19 mouse cellular contexts compared by ENCODE assay signal in the genomic region with DNA sequence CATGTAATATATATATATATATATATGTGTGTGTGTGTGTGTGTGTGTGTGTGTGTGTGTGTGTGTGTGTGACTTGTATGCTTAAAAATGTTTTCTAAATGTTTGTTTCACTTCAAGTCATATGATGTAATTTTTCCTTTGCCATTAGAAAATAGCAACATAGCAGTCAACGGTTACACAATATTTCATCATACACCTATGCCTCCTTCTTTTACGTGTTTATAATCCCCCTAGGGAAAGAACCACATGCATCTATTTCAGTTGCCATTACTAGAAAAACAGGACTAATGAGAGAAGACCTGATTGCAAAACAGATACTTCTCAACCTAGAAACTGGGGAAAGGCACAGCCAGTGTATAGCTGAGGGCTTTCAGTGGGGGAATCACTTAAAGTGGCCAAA.
DNase-seq lines count a peak whose midpoint lies in the region; ATAC-seq and TF ChIP-seq lines count a peak whose summit lies in the region.
"Had no signal": no experiment of that assay in that cellular context is flagged by ENCODE, and none has a peak within 500 bp of the region (broad histone marks: within the 10 kb centered on the region; RNA-seq: fewer than 3 reads in every experiment).

No protein-coding gene starts in this region.

- TF ChIP-seq POLR2A in MEL (IDR thresholded peaks at IDR 0.05; ENCODE audit: control insufficient read depth in 1 of 2, insufficient read depth in 1 of 2, low read depth in 1 of 2, low read length in 2 of 2, poor library complexity in 1 of 2) (no peak), myocyte (IDR thresholded peaks at IDR 0.05; ENCODE audit: insufficient read length, low read depth) (no peak)

- no peak for DNase-seq in lung, postnatal 36 days
- DNase-seq in MEL (ENCODE audit: low read depth, low spot score), result peak; percentile 62
- peak; percentile 85 for DNase-seq in fat pad, adult 2 months (ENCODE audit: extremely low read depth, low read depth, low spot score)
- DNase-seq in right cerebral cortex, postnatal 14 days, result no peak
- no peak for DNase-seq in retina, embryonic 14.5 days (ENCODE audit: low spot score)
- DNase-seq: cerebellum, adult 2 months; heart, adult 11 months; kidney, adult 18-20 months; kidney, postnatal 10 days; lung, adult 18-20 months had no signal

- peak in 1 of 2 experiments; percentile 26; a peak in 1 of 4 replicates for TF ChIP-seq EP300 in MEL (IDR thresholded peaks at IDR 0.05; ENCODE audit: low read depth in 1 of 2, low read length in 2 of 2)

- TF ChIP-seq RAD21 in MEL (IDR thresholded peaks at IDR 0.05; ENCODE audit: low read depth, low read length), result no peak

- no peak overlapping the region for H3K4me2 ChIP-seq in lung, embryonic 15.5 days
- peak overlapping the region; percentile 91 for H3K4me2 ChIP-seq in myocyte (ENCODE audit: low read depth)
- H3K4me2 ChIP-seq: embryonic facial prominence, embryonic 13.5 days; forebrain, embryonic 12.5 days had no signal

- no peak overlapping the region for H3K4me3 ChIP-seq in lung, embryonic 15.5 days
- H3K4me3 ChIP-seq in MEL (ENCODE audit: control insufficient read depth in 1 of 2, insufficient read depth in 1 of 2, low read depth in 2 of 2, low read length in 2 of 2) (no peak overlapping the region), myocyte (no peak overlapping the region)
- H3K4me3 ChIP-seq: embryonic facial prominence, embryonic 13.5 days; forebrain, embryonic 12.5 days; layer of hippocampus, adult 2 months; left cerebral cortex, adult 2 months had no signal

- peak overlapping the region; percentile 55; the same call in 1 of the 2 replicates for H3K27ac ChIP-seq in lung, embryonic 15.5 days
- peak overlapping the region; percentile 100 for H3K27ac ChIP-seq in MEL (ENCODE audit: control insufficient read depth, low read depth, low read length)
- H3K27ac ChIP-seq: embryonic facial prominence, embryonic 13.5 days; forebrain, embryonic 12.5 days; left cerebral cortex, adult 2 months had no signal

- no peaks in the 10 kb centered on the region for H3K9me3 ChIP-seq in lung, embryonic 15.5 days
- no peaks in the 10 kb centered on the region for H3K9me3 ChIP-seq in MEL (replicated peaks; ENCODE audit: insufficient read depth, low read length)
- H3K9me3 ChIP-seq: embryonic facial prominence, embryonic 13.5 days; forebrain, embryonic 12.5 days; megakaryocyte, embryonic 14.5 days had no signal

- H3K27me3 ChIP-seq in lung, embryonic 15.5 days, result no peaks in the 10 kb centered on the region
- no peaks in the 10 kb centered on the region for H3K27me3 ChIP-seq in MEL (ENCODE audit: control insufficient read depth in 1 of 2, insufficient read depth in 2 of 2, low read length in 2 of 2)
- H3K27me3 ChIP-seq in myocyte (ENCODE audit: control insufficient read depth, insufficient read depth, insufficient read length), result no peaks in the 10 kb centered on the region
- H3K27me3 ChIP-seq: embryonic facial prominence, embryonic 13.5 days; forebrain, embryonic 12.5 days; megakaryocyte, embryonic 14.5 days had no signal

- H3ac ChIP-seq in myocyte (ENCODE audit: control insufficient read depth, insufficient read length), result no peak overlapping the region

- no peaks in the 10 kb centered on the region for H3K36me3 ChIP-seq in lung, embryonic 15.5 days
- H3K36me3 ChIP-seq in MEL (ENCODE audit: control insufficient read depth in 1 of 2, insufficient read depth in 2 of 2, low read length in 2 of 2) (peaks cover 0 to 24% of the 10 kb centered on the region in 2 experiments; a peak in 2 of 4 replicates), myocyte (ENCODE audit: control insufficient read depth, insufficient read depth) (no peaks in the 10 kb centered on the region)
- H3K36me3 ChIP-seq: embryonic facial prominence, embryonic 13.5 days; forebrain, embryonic 12.5 days had no signal

- no peak for ATAC-seq in lung, embryonic 15.5 days (ENCODE audit: borderline replicate concordance, extremely low read depth, low FRiP score, low TSS enrichment)
- ATAC-seq in activated CD4-positive, CD25-positive, alpha-beta regulatory T cell, adult 4 months, result no peak
- ATAC-seq: midbrain, embryonic 16.5 days had no signal

- H3K79me2 ChIP-seq in MEL (ENCODE audit: control insufficient read depth, insufficient read depth, low read length, poor library complexity), result no peaks in the 10 kb centered on the region; the same call in 1 of the 2 replicates
- H3K79me2 ChIP-seq in myocyte (ENCODE audit: control insufficient read depth, insufficient read depth), result no peaks in the 10 kb centered on the region

- WGBS in lung, embryonic 15.5 days, result 73% methylated on average over 2 of the region's 2 CpGs

- no peak for TF ChIP-seq CTCF in MEL (IDR thresholded peaks at IDR 0.05 in 2 of 3, conservative IDR thresholded peaks at IDR 0.05 in 1 of 3; ENCODE audit: control insufficient read depth in 1 of 3, insufficient read depth in 1 of 3, low read depth in 2 of 3, low read length in 3 of 3, poor library complexity in 1 of 3, severe bottlenecking in 1 of 3)

- H3K4me1 ChIP-seq in lung, embryonic 15.5 days, result peaks cover 6% of the 10 kb centered on the region; the same call in 1 of the 2 replicates
- peaks cover 7 to 40% of the 10 kb centered on the region in 2 experiments; a peak in 3 of 4 replicates for H3K4me1 ChIP-seq in MEL (ENCODE audit: control insufficient read depth in 1 of 2, insufficient read depth in 2 of 2, low read length in 2 of 2)
- H3K4me1 ChIP-seq: forebrain, embryonic 12.5 days had no signal

- H3K9ac ChIP-seq in lung, embryonic 15.5 days, result no peak overlapping the region
- H3K9ac ChIP-seq in MEL (ENCODE audit: control insufficient read depth, low read depth, low read length, poor library complexity, severe bottlenecking), result peak overlapping the region; percentile 69
- H3K9ac ChIP-seq: embryonic facial prominence, embryonic 13.5 days; forebrain, embryonic 12.5 days had no signal

TF ChIP-seq in MEL, 35 proteins besides CTCF, POLR2A, EP300 and RAD21:
- TF ChIP-seq TCF12 (IDR thresholded peaks at IDR 0.05; ENCODE audit: low read depth, low read length) (0 out of 2 replicates have a peak, but pooled peaks have one; percentile 3), ZKSCAN1 (IDR thresholded peaks at IDR 0.05; ENCODE audit: low read depth, low read length) (no peak), E2F4 (IDR thresholded peaks at IDR 0.05; ENCODE audit: borderline replicate concordance, low read depth, low read length) (no peak), MAX (IDR thresholded peaks at IDR 0.05; ENCODE audit: low read length) (no peak), KAT2A (conservative IDR thresholded peaks at IDR 0.05; ENCODE audit: low read depth, low read length) (peak; percentile 30; the same call in 1 of the 2 replicates), MAZ (IDR thresholded peaks at IDR 0.05; ENCODE audit: low read depth, low read length) (no peak), SMC3 (IDR thresholded peaks at IDR 0.05; ENCODE audit: low read depth, low read length) (no peak), MAFK (IDR thresholded peaks at IDR 0.05; ENCODE audit: borderline replicate concordance, low read depth, low read length) (no peak), MYB (IDR thresholded peaks at IDR 0.05; ENCODE audit: low read depth, low read length) (no peak), USF1 (IDR thresholded peaks at IDR 0.05; ENCODE audit: low read depth, low read length) (peak; percentile 21; the same call in 1 of the 2 replicates), POLR2AphosphoS2 (IDR thresholded peaks at IDR 0.05; ENCODE audit: low read length) (peak; percentile 23; the same call in 1 of the 2 replicates), POLR2AphosphoS5 (IDR thresholded peaks at IDR 0.05; ENCODE audit: borderline replicate concordance, low read depth, low read length) (no peak), TAL1 (IDR thresholded peaks at IDR 0.05; ENCODE audit: low read length) (no peak), CHD1 (IDR thresholded peaks at IDR 0.05; ENCODE audit: low read depth, low read length) (no peak), NELFE (IDR thresholded peaks at IDR 0.05; ENCODE audit: low read depth, low read length) (no peak; the same call in 1 of the 2 replicates), ETS1 (IDR thresholded peaks at IDR 0.05; ENCODE audit: low read depth, low read length) (peak; percentile 68)

TF ChIP-seq in myocyte, 11 proteins besides CTCF, POLR2A, EP300 and RAD21:
- TF ChIP-seq MYOD1 (IDR thresholded peaks at IDR 0.05; ENCODE audit: control insufficient read depth in 1 of 3, insufficient read length in 2 of 3, low read depth in 2 of 3), result no peak
- TF ChIP-seq REST (IDR thresholded peaks at IDR 0.05; ENCODE audit: insufficient read depth, insufficient read length), result no peak
- TF ChIP-seq CEBPB (IDR thresholded peaks at IDR 0.05; ENCODE audit: insufficient read depth, poor library complexity, severe bottlenecking), result peak; percentile 93
- no peak for TF ChIP-seq TCF3 (IDR thresholded peaks at IDR 0.05; ENCODE audit: insufficient read length, low read depth)
- no peak for TF ChIP-seq E2F4 (IDR thresholded peaks at IDR 0.05; ENCODE audit: insufficient read depth)
- TF ChIP-seq USF1 (IDR thresholded peaks at IDR 0.05; ENCODE audit: low read depth), result no peak
- no peak for TF ChIP-seq SRF (IDR thresholded peaks at IDR 0.05; ENCODE audit: control insufficient read depth, insufficient read length, low read depth)

Comparison
In these comparisons a context has a peak if more than half of its experiments do, and no peak if none do; other contexts are left out.
1. DNase-seq: peak in MEL (single experiment) and fat pad, adult 2 months (single experiment); none in lung, postnatal 36 days (single experiment), right cerebral cortex, postnatal 14 days (single experiment) and retina, embryonic 14.5 days (single experiment).